Mouse (Mus musculus) G1E (cell line): ENCODE results near the gene Fbxo2. TPM values are rescaled to one million over a fixed set of nuclear protein-coding genes. Genes with fewer than 3 reads are reported as not detected.
A peak's percentile ranks its signal among the peaks of the same experiment; 100 is the strongest.
"Not testable (repeated sequence)": the region's sequence is repeated elsewhere in the genome, so short reads cannot be mapped to it uniquely, and the experiment has no call there.

Experiments
- ATAC-seq: 2 replicates; pipeline ENCODE4 v1.8.0; 2016; ENCODE audit warnings: mild to moderate bottlenecking; ENCODE audit not compliant: insufficient number of reproducible peaks, poor library complexity, low FRiP score, severe bottlenecking; ENCODE audit errors: extremely low read depth
- DNase-seq: peaks from one replicate; pipeline ENCODE4 v3.0.0; 2012; ENCODE audit warnings: low spot score
- H3K27me3 ChIP-seq: 2 replicates; pipeline ENCODE4 v1.6.1; 2012; ENCODE audit warnings: mild to moderate bottlenecking, low read length, inconsistent platforms; ENCODE audit not compliant: insufficient read depth
- H3K36me3 ChIP-seq: replicated peaks from 2 replicates; pipeline ENCODE3; 2012; ENCODE audit warnings: mild to moderate bottlenecking, inconsistent platforms
- H3K4me1 ChIP-seq: 2 replicates; pipeline ENCODE4 v1.6.1; 2012; ENCODE audit warnings: low read depth, low read length, inconsistent platforms, mixed read lengths; ENCODE audit not compliant: insufficient read depth
- H3K4me3 ChIP-seq: 2 replicates; pipeline ENCODE4 v1.5.1; 2012; ENCODE audit warnings: low read depth, mild to moderate bottlenecking, inconsistent platforms, low read length, moderate library complexity, mixed read lengths
- H3K9me3 ChIP-seq: replicated peaks from 2 replicates; pipeline ENCODE4 v1.6.1; 2012; ENCODE audit warnings: inconsistent platforms
- CTCF ChIP-seq: IDR thresholded peaks from 2 replicates; pipeline ENCODE4 v1.5.1; 2012; ENCODE audit warnings: low read depth, low read length, inconsistent platforms, mixed read lengths
- GATA1 ChIP-seq: IDR thresholded peaks from 2 replicates; pipeline ENCODE4 v1.6.1; 2012; ENCODE audit warnings: borderline replicate concordance, low read length, inconsistent platforms, mixed read lengths
- GATA2 ChIP-seq: IDR thresholded peaks from 2 replicates; pipeline ENCODE4 v1.6.1; 2012; ENCODE audit warnings: low read depth, low read length, inconsistent platforms, borderline replicate concordance
- POLR2AphosphoS5 ChIP-seq: IDR thresholded peaks from 2 replicates; pipeline ENCODE4 v1.6.1; 2012; ENCODE audit warnings: low read depth, low read length, inconsistent platforms; ENCODE audit not compliant: insufficient replicate concordance
- TAL1 ChIP-seq: conservative IDR thresholded peaks from 2 replicates; pipeline ENCODE4 v1.6.1; 2012; ENCODE audit warnings: low read depth, low read length, inconsistent platforms, mixed read lengths
- polyA plus RNA-seq: library from polyadenylated mRNA; stranded (reverse); fragments of >175 nt; gene quantifications from 2 replicates; pipeline ENCODE4 v1.2.3, GENCODE M21; 2012
- total RNA-seq, 2 experiments: library from RNA; stranded (forward) in 1 of 2; stranded (reverse) in 1 of 2; fragments of 200-1000 nt in 1 of 2; fragments of >200 nt in 1 of 2; fragmentation: Nextera tagmentation in 1 of 2; gene quantifications; 2 replicates each; pipeline ENCODE4 v1.2.3; 2014 to 2017

Fbxo2 gene
- total and polyA plus RNA-seq, 3 experiments = 0.12 to 0.49 TPM; not detected in 1

- no peak for ATAC-seq
- TF ChIP-seq GATA2 (no peak), CTCF (no peak)
- H3K4me3 ChIP-seq = no peak overlapping the region
- H3K9me3 ChIP-seq = no peaks in the 10 kb centered on the region
- peaks cover 16% of the 10 kb centered on the region; the same call in 1 of the 2 replicates for H3K27me3 ChIP-seq
- H3K36me3 ChIP-seq = no peaks in the 10 kb centered on the region
- no peak for DNase-seq
- no peaks in the 10 kb centered on the region for H3K4me1 ChIP-seq
Measured at GRCm38 (mm10) chr4:148177716-148178115, 17.3 kb downstream of the Fbxo2 start.

DNA sequence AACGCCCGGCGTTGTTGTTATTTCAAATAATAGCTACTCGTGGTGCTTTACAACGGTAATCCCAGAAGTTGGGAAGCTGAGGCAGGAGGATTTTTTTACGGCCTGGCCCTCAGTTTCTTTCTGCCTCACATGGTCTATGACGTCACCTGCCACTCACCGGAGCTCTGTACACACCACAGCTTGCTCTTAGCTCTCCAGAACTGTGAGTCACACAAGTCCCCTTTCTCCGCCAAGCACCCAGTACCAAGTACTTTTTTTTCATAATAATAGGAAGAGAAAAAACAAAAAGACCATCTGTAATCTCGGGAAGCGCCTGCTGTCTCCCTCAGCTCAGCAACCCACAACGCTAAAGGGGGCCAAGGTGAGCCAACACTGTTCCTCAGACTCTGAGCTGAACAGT is 21.1 kb downstream of the Fbxo2 start:
- H3K27me3 ChIP-seq = peaks cover 3% of the 10 kb centered on the region; the same call in 1 of the 2 replicates
- no peaks in the 10 kb centered on the region for H3K36me3 ChIP-seq
- no peak for TF ChIP-seq TAL1
- no peak for TF ChIP-seq GATA2
- TF ChIP-seq CTCF = no peak
- no peak for TF ChIP-seq POLR2AphosphoS5
- no peak for TF ChIP-seq GATA1
- H3K4me1 ChIP-seq = no peaks in the 10 kb centered on the region
- DNase-seq = no peak
- no peak overlapping the region for H3K4me3 ChIP-seq
- no peak for ATAC-seq
- H3K9me3 ChIP-seq = no peaks in the 10 kb centered on the region

- TF ChIP-seq GATA1 (no peak), GATA2 (no peak), POLR2AphosphoS5 (no peak), TAL1 (no peak), CTCF (no peak)
- H3K4me1 ChIP-seq = no peaks in the 10 kb centered on the region
- DNase-seq (no peak), ATAC-seq (no peak)
- no peaks in the 10 kb centered on the region for H3K9me3 ChIP-seq
- H3K4me3 ChIP-seq = no peak overlapping the region
- H3K27me3 ChIP-seq = peaks cover 3% of the 10 kb centered on the region; the same call in 1 of the 2 replicates
- H3K36me3 ChIP-seq = no peaks in the 10 kb centered on the region
Measured at GRCm38 (mm10) chr4:148182363-148182762, 21.9 kb downstream of the Fbxo2 start.

DNA sequence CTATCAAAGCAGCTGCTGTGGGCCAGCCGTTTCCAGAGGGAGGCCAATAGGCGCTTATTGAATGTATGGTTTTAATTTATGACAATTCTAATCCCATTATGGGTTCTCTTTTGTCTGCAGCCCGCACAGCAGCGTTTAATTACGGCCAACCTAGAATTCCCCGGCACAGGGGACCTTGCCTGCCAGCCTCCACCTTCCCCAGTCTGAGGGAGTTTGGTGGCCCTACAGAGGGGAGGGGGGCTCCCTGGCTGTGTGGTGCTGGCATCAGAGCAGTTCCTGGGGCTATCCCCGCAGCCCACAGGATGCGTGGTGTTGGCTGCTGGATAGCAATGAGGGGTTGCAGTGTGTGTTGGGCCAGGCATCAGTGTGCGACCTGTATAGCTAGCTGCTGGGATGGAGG is 24.1 kb downstream of the Fbxo2 start:
- Histone ChIP-seq H3K27me3 (no peaks in the 10 kb centered on the region), H3K4me1 (no peaks in the 10 kb centered on the region), H3K36me3 (no peaks in the 10 kb centered on the region), H3K4me3 (no peak overlapping the region), H3K9me3 (no peaks in the 10 kb centered on the region)
- TF ChIP-seq GATA1 = no peak
- TF ChIP-seq POLR2AphosphoS5 = no peak
- TF ChIP-seq TAL1 = no peak
- TF ChIP-seq GATA2 = no peak
- no peak for TF ChIP-seq CTCF
- DNase-seq (no peak), ATAC-seq (no peak)

DNA sequence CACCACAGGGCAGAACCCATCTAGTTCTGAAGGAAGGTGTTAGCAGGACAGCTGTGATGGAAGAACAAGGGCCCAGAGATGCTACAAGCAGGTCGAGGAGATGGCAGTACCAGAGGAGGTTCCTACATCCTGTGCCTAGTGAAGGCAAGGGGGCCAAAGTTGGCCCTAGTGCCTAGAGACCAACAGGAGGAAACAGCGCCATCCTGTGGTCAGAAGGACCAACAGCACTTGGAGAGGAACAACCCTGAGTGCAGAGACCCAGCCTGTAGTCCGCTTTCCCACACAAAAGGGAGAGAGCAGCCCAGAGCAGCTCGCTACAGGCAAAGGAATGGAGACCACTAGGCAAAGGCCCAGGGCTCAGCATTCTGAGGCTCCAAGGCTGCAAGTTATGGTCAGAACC is 25.4 kb downstream of the Fbxo2 start:
- ATAC-seq = no peak
- no peak for DNase-seq
- no peaks in the 10 kb centered on the region for H3K36me3 ChIP-seq
- H3K4me3 ChIP-seq = no peak overlapping the region
- no peaks in the 10 kb centered on the region for H3K9me3 ChIP-seq
- H3K27me3 ChIP-seq = 0 out of 2 replicates have a peak, but pooled peaks cover 2% of the 10 kb centered on the region
- no peaks in the 10 kb centered on the region for H3K4me1 ChIP-seq
- peak; percentile 45; the same call in 1 of the 2 replicates for TF ChIP-seq CTCF
- no peak for TF ChIP-seq GATA2
- no peak for TF ChIP-seq POLR2AphosphoS5
- no peak for TF ChIP-seq GATA1

GRCm38 (mm10) chr4:148188767-148189166 is 28.3 kb downstream of the Fbxo2 start:
- ATAC-seq = not testable (repeated sequence)

GRCm38 (mm10) chr4:148192707-148193245 is 32.4 kb downstream of the Fbxo2 start:
- ATAC-seq = no peak
- Histone ChIP-seq H3K27me3 (peaks cover 5% of the 10 kb centered on the region; the same call in 1 of the 2 replicates), H3K4me3 (no peak overlapping the region), H3K36me3 (no peaks in the 10 kb centered on the region), H3K9me3 (no peaks in the 10 kb centered on the region), H3K4me1 (no peaks in the 10 kb centered on the region)
- DNase-seq = no peak
- TF ChIP-seq POLR2AphosphoS5 (no peak), GATA1 (no peak)

More at GRCm38 (mm10) chr4:148188767-148189166, 28.3 kb downstream of the Fbxo2 start:
- DNase-seq, H3K4me3 ChIP-seq, H3K27me3 ChIP-seq, H3K9me3 ChIP-seq, H3K36me3 ChIP-seq, H3K4me1 ChIP-seq: not testable (repeated sequence)
